Mouse (Mus musculus) midbrain, embryonic 14.5 days (tissue): ENCODE results near the gene Ptpn11. TPM values are rescaled to one million over a fixed set of nuclear protein-coding genes. Genes with fewer than 3 reads are reported as not detected.
A peak's percentile ranks its signal among the peaks of the same experiment; 100 is the strongest.
"Not testable (repeated sequence)": the region's sequence is repeated elsewhere in the genome, so short reads cannot be mapped to it uniquely, and the experiment has no call there.

Experiments
- ATAC-seq: fragments of 200-750 bp; cut with Nextera tagmentation; 2 replicates; pipeline ENCODE4 v1.8.0; 2017; ENCODE audit warnings: moderate number of reproducible peaks, moderate library complexity; ENCODE audit not compliant: low FRiP score, low TSS enrichment
- DNase-seq: peaks from one replicate; pipeline ENCODE4 v3.0.0-alpha.2; 2015
- H3K27ac ChIP-seq: fragments of 300-500 bp; sonication (generic); replicated peaks from 2 replicates; pipeline ENCODE4 v1.5.1; 2014; ENCODE audit warnings: mild to moderate bottlenecking, low read depth, low read length, moderate library complexity
- H3K27me3 ChIP-seq: fragments of 300-500 bp; sonication (generic); 2 replicates; pipeline ENCODE4 v1.6.1; 2014; ENCODE audit warnings: low read length, control low read depth, mixed read lengths; ENCODE audit not compliant: control insufficient read depth, insufficient read depth
- H3K36me3 ChIP-seq: fragments of 300-500 bp; sonication (generic); 2 replicates; pipeline ENCODE4 v1.6.1; 2014; ENCODE audit warnings: low read length, control low read depth; ENCODE audit not compliant: control insufficient read depth, insufficient read depth
- H3K4me1 ChIP-seq: fragments of 300-500 bp; sonication (generic); 2 replicates; pipeline ENCODE4 v1.6.1; 2014; ENCODE audit warnings: mild to moderate bottlenecking, antibody characterized with exemption, low read length, control low read depth; ENCODE audit not compliant: control insufficient read depth, insufficient read depth
- H3K4me2 ChIP-seq: fragments of 300-500 bp; sonication (generic); 2 replicates; pipeline ENCODE4 v1.6.1; 2014; ENCODE audit warnings: mild to moderate bottlenecking, low read length, moderate library complexity
- H3K4me3 ChIP-seq: fragments of 300-500 bp; sonication (generic); replicated peaks from 2 replicates; pipeline ENCODE4 v1.5.1; 2014; ENCODE audit warnings: low read depth, low read length
- H3K9ac ChIP-seq: fragments of 300-500 bp; sonication (generic); replicated peaks from 2 replicates; pipeline ENCODE4 v1.6.1; 2014; ENCODE audit warnings: mild to moderate bottlenecking, low read length, moderate library complexity
- H3K9me3 ChIP-seq: fragments of 300-500 bp; sonication (generic); 2 replicates; pipeline ENCODE4 v1.6.1; 2016; ENCODE audit warnings: low read length, control low read depth, mixed read lengths; ENCODE audit not compliant: control insufficient read depth
- WGBS: fragments of 180-500 bp; shearing (Covaris S2); extraction: QIAGEN DNeasy Blood & Tissue Kit; methylation state at CpG from one replicate; pipeline ENCODE4 v1.1.7; 2014; 5-methylcytosine and 5-hydroxymethylcytosine counted together
- polyA plus RNA-seq: library from polyadenylated mRNA; unstranded; fragments of >200 nt; fragmentation: Nextera tagmentation; extraction: Ambion mirVana; gene quantifications from 2 replicates; pipeline ENCODE4 v1.2.1, GENCODE M21; 2014

Ptpn11 gene
- 29.7 and 32.7 TPM in 2 replicates for polyA plus RNA-seq

GRCm38 (mm10) chr5:121190836-121191583 lies at the start of gene Ptpn11:
Gene Ptpn11 (minus strand): TSS chr5:121191397.
- peak within 1 kb of the TSS; percentile 89 for H3K4me2 ChIP-seq
- DNase-seq (peak; percentile 94), ATAC-seq (peak; percentile 94)
- peak within 1 kb of the TSS; percentile 95 for H3K9ac ChIP-seq
- no peaks in the 10 kb centered on the region for H3K27me3 ChIP-seq
- H3K4me3 ChIP-seq = peak within 1 kb of the TSS; percentile 93
- H3K27ac ChIP-seq = peak within 1 kb of the TSS; percentile 84
- no peaks in the 10 kb centered on the region for H3K36me3 ChIP-seq
- peaks cover 21% of the 10 kb centered on the region for H3K4me1 ChIP-seq
- H3K9me3 ChIP-seq = no peaks in the 10 kb centered on the region
- WGBS = under 1% methylated on average over 88 of the region's 98 CpGs

GRCm38 (mm10) chr5:121239846-121240245 lies 48.6 kb upstream of the Ptpn11 start:
- Histone ChIP-seq H3K4me2 (no peak overlapping the region), H3K4me1 (no peaks in the 10 kb centered on the region), H3K4me3 (no peak overlapping the region), H3K9ac (no peak overlapping the region), H3K27ac (no peak overlapping the region), H3K9me3 (no peaks in the 10 kb centered on the region), H3K36me3 (no peaks in the 10 kb centered on the region), H3K27me3 (no peaks in the 10 kb centered on the region)
- DNase-seq = no peak
- WGBS = 78% methylated on average over 5 of the region's 5 CpGs
- no peak for ATAC-seq

- no peaks in the 10 kb centered on the region for H3K9me3 ChIP-seq
- DNase-seq = no peak
- no peak overlapping the region for H3K4me2 ChIP-seq
- H3K27ac ChIP-seq = no peak overlapping the region
- no peak for ATAC-seq
- H3K4me3 ChIP-seq = no peak overlapping the region
- 88% methylated on average over 2 of the region's 2 CpGs for WGBS
- H3K9ac ChIP-seq = no peak overlapping the region
- no peaks in the 10 kb centered on the region for H3K36me3 ChIP-seq
- no peaks in the 10 kb centered on the region for H3K27me3 ChIP-seq
- no peaks in the 10 kb centered on the region for H3K4me1 ChIP-seq
These were observed 47.0 kb upstream of the Ptpn11 start for GRCm38 (mm10) chr5:121238208-121238607.

- Histone ChIP-seq H3K27me3 (no peaks in the 10 kb centered on the region), H3K4me1 (no peaks in the 10 kb centered on the region), H3K9me3 (no peaks in the 10 kb centered on the region), H3K4me2 (no peak overlapping the region), H3K4me3 (no peak overlapping the region), H3K27ac (no peak overlapping the region), H3K36me3 (no peaks in the 10 kb centered on the region), H3K9ac (no peak overlapping the region)
- ATAC-seq = no peak
- 86% methylated on average over 5 of the region's 5 CpGs for WGBS
- no peak for DNase-seq
These were observed 45.0 kb upstream of the Ptpn11 start for GRCm38 (mm10) chr5:121236171-121236570.

- WGBS = 87% methylated on average over 2 of the region's 2 CpGs
- no peak overlapping the region for H3K27ac ChIP-seq
- H3K27me3 ChIP-seq = no peaks in the 10 kb centered on the region
- no peak overlapping the region for H3K4me2 ChIP-seq
- ATAC-seq (no peak), DNase-seq (no peak)
- no peaks in the 10 kb centered on the region for H3K4me1 ChIP-seq
- no peak overlapping the region for H3K4me3 ChIP-seq
- no peaks in the 10 kb centered on the region for H3K36me3 ChIP-seq
- no peaks in the 10 kb centered on the region for H3K9me3 ChIP-seq
- H3K9ac ChIP-seq = no peak overlapping the region
These were observed 42.5 kb upstream of the Ptpn11 start for GRCm38 (mm10) chr5:121233726-121234125.

GRCm38 (mm10) chr5:121232789-121233188 lies 41.6 kb upstream of the Ptpn11 start:
- H3K9ac ChIP-seq = no peak overlapping the region
- H3K4me3 ChIP-seq = no peak overlapping the region
- no peak overlapping the region for H3K27ac ChIP-seq
- H3K36me3 ChIP-seq = no peaks in the 10 kb centered on the region
- WGBS = 97% methylated on average over 1 of the region's 1 CpGs
- no peak for DNase-seq
- no peaks in the 10 kb centered on the region for H3K4me1 ChIP-seq
- ATAC-seq = no peak
- H3K4me2 ChIP-seq = no peak overlapping the region
- no peaks in the 10 kb centered on the region for H3K9me3 ChIP-seq
- no peaks in the 10 kb centered on the region for H3K27me3 ChIP-seq

- no peaks in the 10 kb centered on the region for H3K9me3 ChIP-seq
- no peak for ATAC-seq
- no peak overlapping the region for H3K9ac ChIP-seq
- DNase-seq = no peak
- H3K4me2 ChIP-seq = no peak overlapping the region
- no peak overlapping the region for H3K4me3 ChIP-seq
- H3K4me1 ChIP-seq = no peaks in the 10 kb centered on the region
- H3K36me3 ChIP-seq = no peaks in the 10 kb centered on the region
- H3K27ac ChIP-seq = no peak overlapping the region
- WGBS = 98% methylated on average over 9 of the region's 9 CpGs
- H3K27me3 ChIP-seq = no peaks in the 10 kb centered on the region
These were observed 39.6 kb upstream of the Ptpn11 start for GRCm38 (mm10) chr5:121230811-121231210.

GRCm38 (mm10) chr5:121229182-121229581 lies 38.0 kb upstream of the Ptpn11 start:
- WGBS = 95% methylated on average over 2 of the region's 2 CpGs
- no peaks in the 10 kb centered on the region for H3K36me3 ChIP-seq
- DNase-seq = no peak
- H3K4me3 ChIP-seq = no peak overlapping the region
- no peaks in the 10 kb centered on the region for H3K27me3 ChIP-seq
- H3K9ac ChIP-seq = no peak overlapping the region
- ATAC-seq = no peak
- H3K4me1 ChIP-seq = no peaks in the 10 kb centered on the region
- H3K27ac ChIP-seq = no peak overlapping the region
- H3K9me3 ChIP-seq = no peaks in the 10 kb centered on the region
- no peak overlapping the region for H3K4me2 ChIP-seq

GRCm38 (mm10) chr5:121227330-121227729 lies 36.1 kb upstream of the Ptpn11 start:
- H3K4me3 ChIP-seq, DNase-seq, ATAC-seq, H3K27ac ChIP-seq, H3K36me3 ChIP-seq, H3K4me2 ChIP-seq, H3K4me1 ChIP-seq, H3K9me3 ChIP-seq, H3K9ac ChIP-seq, H3K27me3 ChIP-seq: not testable (repeated sequence)
- WGBS = 90% methylated on average over 1 of the region's 1 CpGs
